Mouse (Mus musculus): ENCODE measurements around the gene Sfxn3. TPM values are rescaled to one million over a fixed set of nuclear protein-coding genes. Genes with fewer than 3 reads are reported as not detected.
A peak's percentile ranks its signal among the peaks of the same experiment; 100 is the strongest.

Gene Sfxn3
- total and polyA plus RNA-seq, 3 experiments: 6.7 to 26.1 (median 7.4) TPM

DNA sequence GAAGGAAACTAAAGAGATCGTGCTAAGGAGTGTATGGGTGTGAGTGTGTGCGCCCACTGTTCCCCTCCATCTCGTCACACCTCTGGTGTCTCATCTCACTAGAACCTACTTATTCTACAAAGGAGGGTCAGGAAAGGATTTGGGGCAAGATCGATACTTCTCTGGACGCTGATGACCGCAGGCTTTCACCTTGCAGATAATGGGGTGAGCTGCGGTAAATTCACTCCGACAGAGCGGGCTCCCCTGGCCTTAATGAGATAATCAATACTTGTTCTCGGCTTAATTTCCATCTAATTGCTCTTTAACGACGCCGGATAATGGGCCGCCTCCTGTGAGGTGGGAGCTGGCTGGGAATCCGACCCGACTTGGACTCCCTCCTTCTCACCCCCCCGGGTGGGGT lies 19.9 kb downstream of the Sfxn3 start:
- no peaks in the 10 kb centered on the region for H3K27me3 ChIP-seq (ENCODE audit: insufficient read depth, low read length)
- no peaks in the 10 kb centered on the region for H3K36me3 ChIP-seq (replicated peaks)
- no peak for ATAC-seq (ENCODE audit: extremely low read depth, insufficient number of reproducible peaks, low FRiP score, poor library complexity, severe bottlenecking)
- H3K4me1 ChIP-seq (ENCODE audit: insufficient read depth, low read depth, low read length): peaks cover 84% of the 10 kb centered on the region
- H3K4me3 ChIP-seq (ENCODE audit: low read depth, low read length): peak overlapping the region; percentile 13; the same call in 1 of the 2 replicates
- no peaks in the 10 kb centered on the region for H3K9me3 ChIP-seq (replicated peaks)
- TF ChIP-seq TAL1 (conservative IDR thresholded peaks at IDR 0.05; ENCODE audit: low read depth, low read length): no peak
- TF ChIP-seq CTCF (IDR thresholded peaks at IDR 0.05; ENCODE audit: low read depth, low read length): no peak
- no peak for DNase-seq (ENCODE audit: low spot score)

DNA sequence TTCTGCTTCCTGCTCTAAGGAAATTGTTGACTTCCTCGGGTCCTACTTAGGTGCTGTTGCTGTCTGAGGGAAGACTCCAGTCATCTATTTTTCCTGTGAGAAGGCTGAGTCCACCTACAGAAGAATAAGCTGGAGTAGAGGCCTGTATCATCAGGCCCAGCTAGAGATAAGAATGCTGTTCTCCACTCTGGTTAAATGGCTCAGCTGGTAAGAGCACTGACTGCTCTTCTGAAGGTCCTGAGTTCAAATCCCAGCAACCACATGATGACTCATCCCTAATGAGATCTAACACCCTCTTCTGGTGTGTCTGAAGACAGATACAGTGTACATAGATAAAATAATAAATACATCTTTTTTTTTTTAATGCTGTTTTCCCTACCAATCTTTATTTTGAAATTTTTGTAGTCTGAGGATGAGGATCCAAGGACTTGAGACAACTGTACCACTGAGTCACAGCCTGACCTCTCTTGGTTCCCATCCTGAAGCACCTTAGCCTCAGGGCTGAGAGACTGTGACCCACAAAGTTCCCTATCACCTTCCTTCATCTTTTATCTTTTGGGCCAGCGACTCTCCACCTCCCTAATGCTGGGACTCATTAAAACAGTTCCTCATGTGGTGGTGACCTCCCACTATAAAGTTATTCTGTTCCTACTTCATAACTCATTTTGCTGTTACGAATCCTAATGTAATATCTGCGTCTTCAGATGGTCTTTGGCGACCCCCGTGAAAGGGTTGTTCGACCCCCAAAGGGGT lies 20.6 kb downstream of the Sfxn3 start:
- Histone ChIP-seq H3K36me3 (replicated peaks) (no peaks in the 10 kb centered on the region), H3K27me3 (ENCODE audit: insufficient read depth, low read length) (no peaks in the 10 kb centered on the region), H3K4me3 (ENCODE audit: low read depth, low read length) (peak overlapping the region; percentile 14; the same call in 1 of the 2 replicates), H3K4me1 (ENCODE audit: insufficient read depth, low read depth, low read length) (peaks cover 86% of the 10 kb centered on the region), H3K9me3 (replicated peaks) (no peaks in the 10 kb centered on the region)
- peak; percentile 79 for ATAC-seq (ENCODE audit: extremely low read depth, insufficient number of reproducible peaks, low FRiP score, poor library complexity, severe bottlenecking)
- peak; percentile 64 for DNase-seq (ENCODE audit: low spot score)
- no peak for TF ChIP-seq GATA1 (IDR thresholded peaks at IDR 0.05; ENCODE audit: borderline replicate concordance, low read length)
- TF ChIP-seq CTCF (IDR thresholded peaks at IDR 0.05; ENCODE audit: low read depth, low read length): no peak
- TF ChIP-seq POLR2AphosphoS5 (IDR thresholded peaks at IDR 0.05; ENCODE audit: insufficient replicate concordance, low read depth, low read length): no peak
- TF ChIP-seq GATA2 (IDR thresholded peaks at IDR 0.05; ENCODE audit: borderline replicate concordance, low read depth, low read length): no peak
- peak; percentile 83 for TF ChIP-seq TAL1 (conservative IDR thresholded peaks at IDR 0.05; ENCODE audit: low read depth, low read length)

DNA sequence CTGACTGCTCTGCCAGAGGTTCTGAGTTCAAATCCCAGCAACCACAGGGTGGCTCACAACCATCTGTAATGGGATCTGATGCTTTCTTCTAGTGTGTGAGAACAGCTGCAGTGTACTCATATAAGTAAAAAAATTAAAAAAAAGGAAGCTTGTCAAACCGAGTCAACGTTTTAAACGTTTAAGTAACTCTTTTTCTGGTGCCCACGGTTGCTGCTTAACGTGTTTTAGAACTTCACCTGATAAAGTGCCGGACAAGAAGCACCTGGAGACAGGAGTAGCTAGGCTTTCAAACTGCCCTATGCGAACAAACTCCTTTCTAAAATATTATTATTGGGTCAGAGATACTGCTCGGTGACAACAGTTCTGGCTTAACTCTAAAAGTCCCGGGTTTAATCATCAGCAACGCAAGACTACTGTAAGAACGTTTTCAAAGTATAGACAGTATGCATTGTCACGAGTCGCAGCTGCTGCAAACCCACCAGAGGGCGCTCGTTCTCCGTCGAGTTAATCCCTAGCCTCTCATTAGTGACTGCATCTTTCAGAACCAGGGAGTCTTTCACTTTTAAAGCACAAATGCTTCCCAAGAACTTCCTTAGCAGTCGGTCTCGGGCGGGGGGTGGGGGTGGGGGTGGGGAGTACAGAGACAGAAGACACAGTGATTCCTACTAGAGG lies 26.7 kb downstream of the Sfxn3 start:
- no peak for TF ChIP-seq GATA1 (IDR thresholded peaks at IDR 0.05; ENCODE audit: borderline replicate concordance, low read length)
- peak; percentile 79 for TF ChIP-seq CTCF (IDR thresholded peaks at IDR 0.05; ENCODE audit: low read depth, low read length)
- Histone ChIP-seq H3K4me3 (ENCODE audit: low read depth, low read length) (peak overlapping the region; percentile 75), H3K36me3 (replicated peaks) (no peaks in the 10 kb centered on the region), H3K4me1 (ENCODE audit: insufficient read depth, low read depth, low read length) (peaks cover 87% of the 10 kb centered on the region), H3K27me3 (ENCODE audit: insufficient read depth, low read length) (peaks cover 24% of the 10 kb centered on the region), H3K9me3 (replicated peaks) (no peaks in the 10 kb centered on the region)
- DNase-seq (ENCODE audit: low spot score) (peak; percentile 64), ATAC-seq (ENCODE audit: extremely low read depth, insufficient number of reproducible peaks, low FRiP score, poor library complexity, severe bottlenecking) (no peak)

DNA sequence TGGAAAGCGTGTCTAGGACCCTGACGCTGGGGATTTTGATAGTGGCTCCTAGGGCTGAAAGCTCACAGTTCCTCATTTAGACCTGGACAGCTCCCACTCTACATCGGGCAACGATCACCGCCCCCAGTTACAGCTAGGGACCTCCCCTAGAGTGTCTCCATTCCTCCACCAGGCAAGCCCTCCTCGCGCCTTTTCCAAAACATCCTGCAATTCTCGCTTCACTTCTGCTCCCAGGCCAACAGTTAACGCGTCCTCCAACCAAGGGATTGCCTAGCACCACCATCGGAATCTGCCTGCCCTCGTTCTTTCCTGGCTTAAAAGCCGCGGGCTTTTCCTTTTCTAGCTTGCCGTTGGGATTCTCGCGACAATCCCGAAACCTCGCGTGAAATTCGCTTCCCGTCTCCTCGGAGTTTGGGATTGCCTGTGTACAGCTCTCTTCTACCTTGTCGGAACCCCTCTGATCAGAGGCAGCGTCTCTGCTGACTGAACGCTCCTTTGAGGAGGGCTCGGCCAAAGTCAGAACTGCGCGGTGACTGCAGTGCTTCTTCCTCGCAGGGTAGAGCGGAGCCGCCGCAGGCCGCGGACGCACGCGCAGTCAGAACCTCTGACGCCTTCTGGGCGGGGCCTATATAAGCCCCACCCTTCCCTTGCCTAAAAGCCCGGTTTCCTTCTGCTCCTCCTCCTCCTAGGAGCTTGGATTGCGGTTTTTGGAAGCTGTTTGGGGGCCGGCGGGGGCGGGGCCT lies 27.4 kb downstream of the Sfxn3 start, which contains the start of gene Kazald1:
Gene Kazald1, plus strand, starts transcription at position 662 of the 743 bp plus-strand sequence.
- peaks cover 24% of the 10 kb centered on the region for H3K27me3 ChIP-seq (ENCODE audit: insufficient read depth, low read length)
- H3K4me1 ChIP-seq (ENCODE audit: insufficient read depth, low read depth, low read length): peaks cover 88% of the 10 kb centered on the region
- no peaks in the 10 kb centered on the region for H3K9me3 ChIP-seq (replicated peaks)
- H3K4me3 ChIP-seq (ENCODE audit: low read depth, low read length): peak within 1 kb of the TSS; percentile 75
- DNase-seq (ENCODE audit: low spot score): peak; percentile 56
- 0 out of 2 replicates have a peak, but pooled peaks have one; percentile 60 for TF ChIP-seq POLR2AphosphoS5 (IDR thresholded peaks at IDR 0.05; ENCODE audit: insufficient replicate concordance, low read depth, low read length)
- no peak for TF ChIP-seq GATA2 (IDR thresholded peaks at IDR 0.05; ENCODE audit: borderline replicate concordance, low read depth, low read length)
- peak; percentile 41 for ATAC-seq (ENCODE audit: extremely low read depth, insufficient number of reproducible peaks, low FRiP score, poor library complexity, severe bottlenecking)
- no peaks in the 10 kb centered on the region for H3K36me3 ChIP-seq (replicated peaks)

DNA sequence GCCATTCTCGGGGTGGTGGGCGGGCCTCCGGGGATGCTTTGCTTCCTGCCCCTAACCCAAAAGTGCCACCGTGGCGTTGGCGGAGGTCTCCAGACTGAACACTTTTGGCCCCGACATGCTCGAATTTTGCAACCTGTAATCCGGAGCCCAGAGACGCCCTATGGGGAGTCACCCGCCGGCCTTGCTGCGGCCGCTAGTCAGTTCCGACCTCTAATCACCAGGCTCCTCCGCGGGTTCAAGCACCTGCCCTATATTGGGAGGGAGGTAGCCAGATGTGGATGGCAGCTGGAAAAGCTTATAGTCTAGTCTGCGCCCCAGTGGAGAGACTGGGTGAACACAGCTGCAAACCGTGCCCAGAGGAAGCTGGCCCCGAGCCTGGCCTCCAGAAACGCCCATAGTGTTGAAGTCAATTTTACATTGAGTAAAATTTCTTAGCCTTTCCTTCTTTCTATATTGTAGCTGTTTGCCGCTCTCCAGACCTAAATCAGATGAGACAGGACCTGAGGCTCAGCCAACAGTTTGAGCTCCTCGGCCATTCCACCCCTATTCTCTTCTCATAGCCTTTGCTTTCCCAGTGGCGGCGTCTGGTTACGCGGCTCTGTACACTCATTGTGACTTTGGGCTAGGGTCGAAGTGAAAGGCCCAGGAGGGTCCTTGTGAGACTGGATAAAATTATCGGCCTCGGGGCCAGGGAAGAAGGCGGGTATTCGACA lies 28.2 kb downstream of the Sfxn3 start:
- Histone ChIP-seq H3K27me3 (ENCODE audit: insufficient read depth, low read length) (peaks cover 27% of the 10 kb centered on the region), H3K4me3 (ENCODE audit: low read depth, low read length) (peak overlapping the region; percentile 75), H3K4me1 (ENCODE audit: insufficient read depth, low read depth, low read length) (peaks cover 88% of the 10 kb centered on the region), H3K9me3 (replicated peaks) (0 out of 2 replicates have a peak, but pooled peaks cover 2% of the 10 kb centered on the region), H3K36me3 (replicated peaks) (no peaks in the 10 kb centered on the region)
- peak; percentile 45 for DNase-seq (ENCODE audit: low spot score)
- TF ChIP-seq TAL1 (conservative IDR thresholded peaks at IDR 0.05; ENCODE audit: low read depth, low read length) (no peak), POLR2AphosphoS5 (IDR thresholded peaks at IDR 0.05; ENCODE audit: insufficient replicate concordance, low read depth, low read length) (no peak), CTCF (IDR thresholded peaks at IDR 0.05; ENCODE audit: low read depth, low read length) (no peak), GATA2 (IDR thresholded peaks at IDR 0.05; ENCODE audit: borderline replicate concordance, low read depth, low read length) (no peak), GATA1 (IDR thresholded peaks at IDR 0.05; ENCODE audit: borderline replicate concordance, low read length) (no peak)
- ATAC-seq (ENCODE audit: extremely low read depth, insufficient number of reproducible peaks, low FRiP score, poor library complexity, severe bottlenecking): no peak

Measured in G1E (cell line).